Mouse (Mus musculus) left cerebral cortex, postnatal 25 days (tissue): ENCODE results near the gene Abhd4. TPM values are rescaled to one million over a fixed set of nuclear protein-coding genes. Genes with fewer than 3 reads are reported as not detected.

ENCODE experiments used
- DNase-seq, 2 experiments: peaks; one replicate each; pipeline ENCODE4 v3.0.0; 2022; ENCODE audit warnings: low spot score in 2 of 2, mixed read lengths in 1 of 2
- intact Hi-C: fragments of 180-260 bp; cut with DNase I; formaldehyde crosslinking; loops from one replicate; pipeline ENCODE4 v1.15.1; 2025
- total RNA-seq, 2 experiments: library from RNA; stranded (reverse); gene quantifications; 2 replicates each; pipeline ENCODE4 v1.2.3; 2021

Gene Abhd4
- total RNA-seq, 2 experiments from 2014 or later: 43.4 to 45.6 TPM

GRCm38 (mm10) chr14:54264231-54264630, 10.2 kb downstream of the Abhd4 start:
- intact Hi-C loops: no loop called here
- DNase-seq: no peak

DNA sequence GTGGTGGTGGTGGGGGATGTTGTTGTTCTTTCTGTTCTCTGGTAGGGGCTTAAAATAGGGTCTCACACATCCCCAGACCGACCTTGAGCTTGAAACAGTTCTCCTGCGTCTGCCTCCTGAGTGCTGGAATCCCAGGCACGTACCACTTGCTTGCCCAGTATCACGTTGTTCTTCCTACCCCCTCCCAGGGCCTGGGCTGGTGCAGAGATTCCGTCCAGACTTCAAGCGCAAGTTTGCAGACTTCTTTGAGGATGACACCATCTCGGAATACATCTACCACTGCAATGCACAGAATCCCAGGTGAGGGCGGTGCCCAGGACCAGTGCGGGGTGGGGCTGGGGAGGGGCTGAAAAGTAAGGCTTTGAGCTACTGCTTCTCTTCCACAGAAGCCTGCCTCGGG, 11.1 kb downstream of the Abhd4 start:
- no peak for DNase-seq
- intact Hi-C loops: no loop called here

- intact Hi-C loops: no loop called here
Observed at GRCm38 (mm10) chr14:54265951-54266350, 12.0 kb downstream of the Abhd4 start.

GRCm38 (mm10) chr14:54267966-54268365, 14.0 kb downstream of the Abhd4 start:
- intact Hi-C loops: no loop called here
- no peak for DNase-seq

More at GRCm38 (mm10) chr14:54265951-54266350, 12.0 kb downstream of the Abhd4 start:
- no peak for DNase-seq

GRCm38 (mm10) chr14:54269566-54269965, 15.6 kb downstream of the Abhd4 start:
- DNase-seq: no peak
- intact Hi-C loops: no loop called here

- intact Hi-C loops: no loop called here
Observed at GRCm38 (mm10) chr14:54270413-54270812, 16.4 kb downstream of the Abhd4 start.

GRCm38 (mm10) chr14:54271976-54272606, 18.1 kb downstream of the Abhd4 start:
- intact Hi-C loops: no loop called here
- DNase-seq: no peak

More at GRCm38 (mm10) chr14:54270413-54270812, 16.4 kb downstream of the Abhd4 start:
- DNase-seq: no peak

GRCm38 (mm10) chr14:54272696-54273095, 18.7 kb downstream of the Abhd4 start:
- intact Hi-C loops: no loop called here
- DNase-seq: no peak

GRCm38 (mm10) chr14:54276446-54276845, 22.5 kb downstream of the Abhd4 start:
- DNase-seq: no peak
- intact Hi-C loops: no loop called here

DNA sequence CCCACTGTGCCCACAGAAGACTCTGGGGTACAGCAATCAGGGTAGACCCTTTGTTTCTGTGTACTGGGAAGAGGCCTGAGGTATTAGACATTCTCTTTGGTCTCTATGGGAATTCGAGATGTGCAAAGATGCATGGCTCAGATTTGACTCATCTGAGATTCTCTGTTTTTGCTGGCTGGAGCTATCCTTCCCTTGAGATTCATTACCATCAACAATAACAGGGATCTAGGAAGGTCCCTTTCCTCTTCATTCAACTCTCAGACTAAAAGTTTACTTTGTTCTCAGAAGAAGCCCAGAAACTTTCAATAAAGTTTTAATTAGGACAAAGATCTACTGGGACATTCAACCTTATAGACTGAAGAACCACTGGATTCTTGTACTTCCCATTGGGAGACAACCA, 30.9 kb downstream of the Abhd4 start, which contains the start of gene Olfr49:
TSS of gene Olfr49 (minus strand) at position 101 of the 400 bp plus-strand sequence.
- intact Hi-C loops: no loop called here
- no peak for DNase-seq

- intact Hi-C loops: no loop called here
- no peak for DNase-seq
Observed at GRCm38 (mm10) chr14:54300136-54300535, 46.1 kb downstream of the Abhd4 start.

- DNase-seq: no peak
- intact Hi-C loops: no loop called here
Observed at GRCm38 (mm10) chr14:54300676-54301075, 46.7 kb downstream of the Abhd4 start.

- DNase-seq: no peak
- intact Hi-C loops: no loop called here
Observed at GRCm38 (mm10) chr14:54311763-54312162, 57.8 kb downstream of the Abhd4 start.

Other genes with a start within 250 kb of the Abhd4 start
- 100 to 1,000 TPM; 119 TPM for gene Dad1, start 84 bp upstream of the Abhd4 start, total RNA-seq
- gene Olfr49, start 30.8 kb downstream of the Abhd4 start, total RNA-seq: not detected
- gene Oxa1l, start 106.6 kb downstream of the Abhd4 start, total RNA-seq: 10 to 100 TPM; 52.4 to 57.2 TPM
- gene Slc7a7, start 163.6 kb downstream of the Abhd4 start, total RNA-seq: 1 to 10 TPM; 1.7 to 2.8 TPM
- 10 to 100 TPM; 89.1 to 94.2 TPM for gene Mrpl52, start 172.7 kb downstream of the Abhd4 start, total RNA-seq
- gene Mmp14, start 177.4 kb downstream of the Abhd4 start, total RNA-seq: 10 to 100 TPM in 1 of 2 experiments, 1 to 10 TPM in 1; 7.9 to 14.8 TPM
- 10 to 100 TPM; 20.6 to 26.9 TPM for gene Lrp10, start 209.9 kb downstream of the Abhd4 start, total RNA-seq
- gene Rem2, start 221.9 kb downstream of the Abhd4 start, total RNA-seq: 1 to 10 TPM; 3.5 to 6.6 TPM